Mouse (Mus musculus) stomach, postnatal 0 days (tissue): ENCODE data around the gene Plaur. TPM values are rescaled to one million over a fixed set of nuclear protein-coding genes. Genes with fewer than 3 reads are reported as not detected.
"Not testable (repeated sequence)": the region's sequence is repeated elsewhere in the genome, so short reads cannot be mapped to it uniquely, and the experiment has no call there.

Source experiments
- ATAC-seq: fragments of 200-750 bp; cut with Nextera tagmentation; 2 replicates; pipeline ENCODE4 v1.8.0; 2017; ENCODE audit not compliant: low FRiP score, low TSS enrichment
- DNase-seq: peaks from one replicate; pipeline ENCODE4 v3.0.0-alpha.2; 2016; ENCODE audit warnings: low spot score
- H3K27ac ChIP-seq: fragments of 300-500 bp; sonication (generic); replicated peaks from 2 replicates; pipeline ENCODE4 v1.5.1; 2014; ENCODE audit warnings: mild to moderate bottlenecking, control low read depth
- H3K27me3 ChIP-seq: fragments of 300-500 bp; sonication (generic); 2 replicates; pipeline ENCODE4 v1.6.1; 2014; ENCODE audit warnings: low read length; ENCODE audit not compliant: control insufficient read depth, insufficient read depth
- H3K36me3 ChIP-seq: fragments of 300-500 bp; sonication (generic); 2 replicates; pipeline ENCODE4 v1.6.1; 2014; ENCODE audit warnings: low read length, mixed read lengths; ENCODE audit not compliant: control insufficient read depth, insufficient read depth
- H3K4me1 ChIP-seq: fragments of 300-500 bp; sonication (generic); replicated peaks from 2 replicates; pipeline ENCODE4 v1.6.1; 2014; ENCODE audit warnings: antibody characterized with exemption; ENCODE audit not compliant: control insufficient read depth, insufficient read depth
- H3K4me2 ChIP-seq: fragments of 300-500 bp; sonication (generic); replicated peaks from 2 replicates; pipeline ENCODE4 v1.6.1; 2014; ENCODE audit warnings: low read depth, mild to moderate bottlenecking, control low read depth, moderate library complexity
- H3K4me3 ChIP-seq: fragments of 300-500 bp; sonication (generic); 2 replicates; pipeline ENCODE4 v1.5.1; 2014; ENCODE audit warnings: low read depth, low read length, control low read depth
- H3K9ac ChIP-seq: fragments of 300-500 bp; sonication (generic); 2 replicates; pipeline ENCODE4 v1.6.1; 2014; ENCODE audit warnings: mild to moderate bottlenecking, low read length, control low read depth, mixed read lengths
- H3K9me3 ChIP-seq: fragments of 300-500 bp; sonication (generic); 2 replicates; pipeline ENCODE4 v1.6.1; 2016; ENCODE audit warnings: low read length; ENCODE audit not compliant: control insufficient read depth
- CTCF ChIP-seq: IDR thresholded peaks from 2 replicates; pipeline ENCODE4 v1.5.1; 2016; ENCODE audit warnings: antibody characterized with exemption, low read depth, mild to moderate bottlenecking, moderate library complexity
- EP300 ChIP-seq: optimal IDR thresholded peaks from 2 replicates; pipeline ENCODE3; 2016; ENCODE audit warnings: antibody characterized with exemption
- WGBS: fragments of 180-500 bp; shearing (Covaris S2); extraction: QIAGEN DNeasy Blood & Tissue Kit; methylation state at CpG from one replicate; pipeline ENCODE4 v1.1.7; 2014; 5-methylcytosine and 5-hydroxymethylcytosine counted together
- polyA plus RNA-seq: library from polyadenylated mRNA; unstranded; fragments of >200 nt; fragmentation: Nextera tagmentation; extraction: Ambion mirVana; gene quantifications from 2 replicates; pipeline ENCODE4 v1.2.1, GENCODE M21; 2015

Plaur gene
- polyA plus RNA-seq, 1 experiment from 2014 or later = 26.8 TPM

GRCm38 (mm10) chr7:24482208-24483020 is 20.1 kb downstream of the Plaur start:
- Histone ChIP-seq H3K4me2 (peak overlapping the region; percentile 92), H3K36me3 (no peaks in the 10 kb centered on the region), H3K4me1 (no peaks in the 10 kb centered on the region), H3K27ac (no peak overlapping the region), H3K9ac (peak overlapping the region; percentile 65), H3K27me3 (no peaks in the 10 kb centered on the region), H3K4me3 (peak overlapping the region; percentile 52), H3K9me3 (no peaks in the 10 kb centered on the region)
- WGBS = 3% methylated on average over 25 of the region's 38 CpGs
- ATAC-seq = 0 out of 2 replicates have a peak, but pooled peaks have one; percentile 1
- no peak for TF ChIP-seq CTCF
- no peak for TF ChIP-seq EP300
- no peak for DNase-seq

GRCm38 (mm10) chr7:24483291-24483690 is 21.0 kb downstream of the Plaur start:
- ATAC-seq, H3K4me3 ChIP-seq, H3K27ac ChIP-seq, H3K9ac ChIP-seq, H3K27me3 ChIP-seq, H3K9me3 ChIP-seq, DNase-seq, H3K4me2 ChIP-seq, H3K4me1 ChIP-seq, H3K36me3 ChIP-seq: not testable (repeated sequence)
- WGBS = 49% methylated on average over 6 of the region's 6 CpGs

GRCm38 (mm10) chr7:24485481-24485880 is 23.2 kb downstream of the Plaur start:
- Histone ChIP-seq H3K36me3 (no peaks in the 10 kb centered on the region), H3K9ac (no peak overlapping the region), H3K9me3 (no peaks in the 10 kb centered on the region), H3K27me3 (no peaks in the 10 kb centered on the region), H3K27ac (no peak overlapping the region), H3K4me2 (no peak overlapping the region), H3K4me3 (no peak overlapping the region), H3K4me1 (no peaks in the 10 kb centered on the region)
- WGBS = 86% methylated on average over 9 of the region's 9 CpGs
- no peak for DNase-seq
- no peak for ATAC-seq
- TF ChIP-seq CTCF = no peak
- no peak for TF ChIP-seq EP300

- 62% methylated on average over 9 of the region's 9 CpGs for WGBS
- H3K9ac ChIP-seq = no peak overlapping the region
- no peak overlapping the region for H3K4me2 ChIP-seq
- no peaks in the 10 kb centered on the region for H3K9me3 ChIP-seq
- H3K27me3 ChIP-seq = no peaks in the 10 kb centered on the region
- TF ChIP-seq EP300 (no peak), CTCF (no peak)
- H3K36me3 ChIP-seq = no peaks in the 10 kb centered on the region
- no peak for DNase-seq
- H3K27ac ChIP-seq = no peak overlapping the region
- H3K4me3 ChIP-seq = no peak overlapping the region
- ATAC-seq = no peak
- H3K4me1 ChIP-seq = no peaks in the 10 kb centered on the region
These were observed 24.4 kb downstream of the Plaur start for GRCm38 (mm10) chr7:24486654-24487130.

- no peaks in the 10 kb centered on the region for H3K27me3 ChIP-seq
- 31% methylated on average over 3 of the region's 3 CpGs for WGBS
- H3K27ac ChIP-seq = no peak overlapping the region
- H3K4me2 ChIP-seq = no peak overlapping the region
- ATAC-seq (no peak), DNase-seq (no peak)
- no peaks in the 10 kb centered on the region for H3K4me1 ChIP-seq
- TF ChIP-seq EP300 (no peak), CTCF (no peak)
- no peak overlapping the region for H3K9ac ChIP-seq
- no peaks in the 10 kb centered on the region for H3K9me3 ChIP-seq
- no peak overlapping the region for H3K4me3 ChIP-seq
- H3K36me3 ChIP-seq = no peaks in the 10 kb centered on the region
These were observed 25.1 kb downstream of the Plaur start for GRCm38 (mm10) chr7:24487403-24487802.

GRCm38 (mm10) chr7:24488303-24488702 is 26.0 kb downstream of the Plaur start:
- Histone ChIP-seq H3K4me3 (no peak overlapping the region), H3K36me3 (no peaks in the 10 kb centered on the region), H3K27ac (no peak overlapping the region), H3K9me3 (no peaks in the 10 kb centered on the region), H3K9ac (no peak overlapping the region), H3K4me2 (no peak overlapping the region), H3K27me3 (no peaks in the 10 kb centered on the region), H3K4me1 (no peaks in the 10 kb centered on the region)
- DNase-seq = no peak
- WGBS = 83% methylated on average over 8 of the region's 8 CpGs
- ATAC-seq = no peak
- no peak for TF ChIP-seq EP300
- TF ChIP-seq CTCF = no peak
